Mouse (Mus musculus): Measurements from ENCODE around the gene Pde1a. TPM values are rescaled to one million over a fixed set of nuclear protein-coding genes. Genes with fewer than 3 reads are reported as not detected.

Pde1a gene
- polyA plus RNA-seq, 1 experiment from 2014 or later: 10.1 TPM

DNA sequence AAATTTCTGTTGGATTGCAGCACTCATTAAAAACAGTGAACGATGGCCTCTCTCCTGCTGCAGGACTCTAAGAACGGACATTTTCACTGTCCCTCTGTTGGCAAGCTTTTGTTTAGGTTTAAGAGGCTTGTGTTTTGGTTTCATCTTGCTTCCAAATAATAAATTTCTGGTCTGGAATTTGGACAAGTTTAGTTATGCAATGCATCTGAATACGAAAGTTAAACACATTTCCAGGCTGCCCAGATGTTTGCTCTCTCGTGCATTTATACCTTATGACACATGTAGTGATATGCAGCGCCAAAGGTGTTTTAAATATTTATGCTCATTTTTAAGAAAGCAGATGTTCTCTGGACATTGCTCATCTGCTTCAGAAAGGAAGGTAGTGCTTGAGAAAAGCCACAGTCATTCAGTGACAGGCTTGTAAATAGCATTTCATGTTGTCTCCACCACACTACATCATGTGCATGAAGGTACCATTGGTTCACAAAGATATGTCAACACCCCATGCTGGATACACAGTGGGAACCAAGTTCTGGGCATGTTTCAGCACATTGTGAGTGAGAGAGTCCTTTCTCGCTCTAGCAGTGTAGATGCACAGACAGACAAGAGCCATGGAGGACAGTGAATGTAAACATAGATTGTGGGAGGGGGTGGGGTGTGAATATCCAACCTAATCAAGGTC, 171.5 kb downstream of the Pde1a start:
- WGBS: 86% methylated on average over 6 of the region's 6 CpGs
- no peaks in the 10 kb centered on the region for H3K9me3 ChIP-seq (replicated peaks; ENCODE audit: control insufficient read depth, low read length, poor library complexity, severe bottlenecking)
- no peak overlapping the region for H3K4me3 ChIP-seq (ENCODE audit: low read depth, low read length)
- H3K4me2 ChIP-seq (ENCODE audit: low read length): no peak overlapping the region
- no peak overlapping the region for H3K27ac ChIP-seq (ENCODE audit: low read length)
- no peak for ATAC-seq
- no peaks in the 10 kb centered on the region for H3K4me1 ChIP-seq (ENCODE audit: control insufficient read depth, insufficient read depth, low read length)
- no peak overlapping the region for H3K9ac ChIP-seq (ENCODE audit: low read depth, low read length)
- H3K27me3 ChIP-seq (ENCODE audit: control insufficient read depth, insufficient read depth, low read depth, low read length): no peaks in the 10 kb centered on the region
- no peaks in the 10 kb centered on the region for H3K36me3 ChIP-seq (ENCODE audit: control insufficient read depth, insufficient read depth, low read length)

DNA sequence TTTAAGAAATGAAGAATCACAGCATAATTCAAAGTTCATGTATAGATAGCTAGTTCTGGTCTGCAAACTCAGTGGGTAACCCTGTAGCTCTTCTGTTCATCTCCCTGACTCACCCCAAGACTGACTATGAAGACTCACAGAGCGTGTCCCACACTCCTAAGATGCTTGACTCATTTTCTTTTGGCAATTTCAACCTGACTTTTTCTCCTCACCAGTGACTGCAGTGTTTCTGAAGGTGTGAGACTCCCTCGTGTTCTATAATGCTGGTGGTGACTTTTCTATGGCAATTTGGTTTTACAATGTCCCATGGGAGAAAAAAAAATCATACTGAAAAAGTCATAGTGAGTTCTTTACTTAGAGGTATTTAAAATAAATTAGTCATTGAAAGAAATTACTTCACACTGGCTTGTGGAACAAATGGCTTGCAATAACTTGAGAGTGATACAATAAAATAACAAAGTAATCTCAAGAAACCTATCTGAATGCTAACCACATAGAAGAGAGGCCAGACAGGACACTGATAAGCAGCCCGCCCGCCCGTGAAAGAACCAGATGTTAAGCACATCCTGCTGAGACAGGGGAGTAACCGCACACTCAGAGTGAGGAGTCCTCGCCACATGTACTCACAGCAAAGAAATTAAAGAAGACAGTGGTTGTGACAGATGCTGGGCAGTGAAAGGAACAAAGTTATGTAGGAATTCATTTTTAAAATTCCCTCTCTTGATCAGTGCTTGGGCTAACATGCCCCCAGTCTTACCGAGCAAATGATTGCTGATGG, 183.2 kb downstream of the Pde1a start:
- H3K27me3 ChIP-seq (ENCODE audit: control insufficient read depth, insufficient read depth, low read depth, low read length): no peaks in the 10 kb centered on the region
- no peaks in the 10 kb centered on the region for H3K4me1 ChIP-seq (ENCODE audit: control insufficient read depth, insufficient read depth, low read length)
- no peak overlapping the region for H3K27ac ChIP-seq (ENCODE audit: low read length)
- no peak overlapping the region for H3K4me2 ChIP-seq (ENCODE audit: low read length)
- no peak overlapping the region for H3K9ac ChIP-seq (ENCODE audit: low read depth, low read length)
- no peak for ATAC-seq
- H3K4me3 ChIP-seq (ENCODE audit: low read depth, low read length): no peak overlapping the region
- WGBS: 71% methylated on average over 8 of the region's 8 CpGs
- H3K36me3 ChIP-seq (ENCODE audit: control insufficient read depth, insufficient read depth, low read length): no peaks in the 10 kb centered on the region
- H3K9me3 ChIP-seq (replicated peaks; ENCODE audit: control insufficient read depth, low read length, poor library complexity, severe bottlenecking): no peaks in the 10 kb centered on the region

DNA sequence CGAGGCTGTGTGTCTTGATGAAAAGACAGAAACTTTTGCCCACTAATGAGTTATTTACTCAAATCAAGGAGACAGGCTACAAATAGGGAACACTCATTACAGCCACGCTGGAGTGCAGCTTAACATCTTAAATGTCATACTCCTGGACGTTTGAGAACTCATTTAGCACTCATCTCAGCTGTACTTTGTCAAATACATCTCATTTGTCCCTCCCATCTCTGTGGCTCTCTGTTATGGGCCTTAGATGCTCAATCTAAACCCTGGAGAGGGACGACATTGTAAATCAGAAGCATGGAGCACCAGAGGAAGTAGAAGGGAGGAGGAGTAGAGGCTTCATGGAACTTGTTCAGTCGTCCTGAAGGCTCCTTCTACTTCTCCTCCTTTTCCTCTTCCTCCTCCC, 194.6 kb downstream of the Pde1a start:
- H3K4me3 ChIP-seq (ENCODE audit: low read depth, low read length): no peak overlapping the region
- no peaks in the 10 kb centered on the region for H3K27me3 ChIP-seq (ENCODE audit: control insufficient read depth, insufficient read depth, low read depth, low read length)
- H3K9ac ChIP-seq (ENCODE audit: low read depth, low read length): no peak overlapping the region
- ATAC-seq: no peak
- no peaks in the 10 kb centered on the region for H3K36me3 ChIP-seq (ENCODE audit: control insufficient read depth, insufficient read depth, low read length)
- no peaks in the 10 kb centered on the region for H3K9me3 ChIP-seq (replicated peaks; ENCODE audit: control insufficient read depth, low read length, poor library complexity, severe bottlenecking)
- H3K4me2 ChIP-seq (ENCODE audit: low read length): no peak overlapping the region
- WGBS: 57% methylated on average over 5 of the region's 5 CpGs
- H3K4me1 ChIP-seq (ENCODE audit: control insufficient read depth, insufficient read depth, low read length): no peaks in the 10 kb centered on the region
- H3K27ac ChIP-seq (ENCODE audit: low read length): no peak overlapping the region

- H3K36me3 ChIP-seq (ENCODE audit: control insufficient read depth, insufficient read depth, low read length): no peaks in the 10 kb centered on the region
Measured at GRCm38 (mm10) chr2:79922356-79922755, 206.9 kb downstream of the Pde1a start.

GRCm38 (mm10) chr2:79921375-79921774, 207.9 kb downstream of the Pde1a start:
- Histone ChIP-seq H3K4me1 (ENCODE audit: control insufficient read depth, insufficient read depth, low read length) (no peaks in the 10 kb centered on the region), H3K9ac (ENCODE audit: low read depth, low read length) (no peak overlapping the region), H3K27me3 (ENCODE audit: control insufficient read depth, insufficient read depth, low read depth, low read length) (no peaks in the 10 kb centered on the region), H3K9me3 (replicated peaks; ENCODE audit: control insufficient read depth, low read length, poor library complexity, severe bottlenecking) (no peaks in the 10 kb centered on the region), H3K27ac (ENCODE audit: low read length) (no peak overlapping the region), H3K4me3 (ENCODE audit: low read depth, low read length) (no peak overlapping the region), H3K36me3 (ENCODE audit: control insufficient read depth, insufficient read depth, low read length) (no peaks in the 10 kb centered on the region), H3K4me2 (ENCODE audit: low read length) (no peak overlapping the region)
- 90% methylated on average over 4 of the region's 4 CpGs for WGBS
- no peak for ATAC-seq

More at GRCm38 (mm10) chr2:79922356-79922755, 206.9 kb downstream of the Pde1a start:
- H3K4me3 ChIP-seq (ENCODE audit: low read depth, low read length): no peak overlapping the region
- no peak overlapping the region for H3K4me2 ChIP-seq (ENCODE audit: low read length)
- no peaks in the 10 kb centered on the region for H3K27me3 ChIP-seq (ENCODE audit: control insufficient read depth, insufficient read depth, low read depth, low read length)
- H3K4me1 ChIP-seq (ENCODE audit: control insufficient read depth, insufficient read depth, low read length): no peaks in the 10 kb centered on the region
- ATAC-seq: no peak
- no peak overlapping the region for H3K9ac ChIP-seq (ENCODE audit: low read depth, low read length)
- H3K27ac ChIP-seq (ENCODE audit: low read length): no peak overlapping the region
- no peaks in the 10 kb centered on the region for H3K9me3 ChIP-seq (replicated peaks; ENCODE audit: control insufficient read depth, low read length, poor library complexity, severe bottlenecking)

DNA sequence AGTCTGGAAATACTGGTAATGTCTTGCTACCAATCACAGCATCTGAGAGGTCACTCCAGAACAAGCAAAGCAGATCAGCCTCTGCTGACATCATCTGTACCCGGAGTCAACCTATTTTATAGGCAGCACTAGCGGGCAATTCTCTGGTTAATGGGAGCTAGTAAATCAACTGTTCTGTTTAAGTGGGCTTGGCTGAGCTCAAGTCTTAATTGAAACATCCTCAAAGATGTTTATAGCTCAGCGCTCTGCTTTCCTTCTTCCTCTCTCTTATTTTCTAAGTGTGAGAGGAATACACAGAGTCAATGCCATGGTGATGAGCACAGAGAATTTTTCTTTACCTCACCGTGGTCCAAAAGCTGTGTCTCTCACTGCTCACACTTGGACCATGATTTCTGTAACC, 208.8 kb downstream of the Pde1a start:
- H3K9ac ChIP-seq (ENCODE audit: low read depth, low read length): no peak overlapping the region
- H3K36me3 ChIP-seq (ENCODE audit: control insufficient read depth, insufficient read depth, low read length): no peaks in the 10 kb centered on the region
- no peak overlapping the region for H3K4me2 ChIP-seq (ENCODE audit: low read length)
- no peaks in the 10 kb centered on the region for H3K4me1 ChIP-seq (ENCODE audit: control insufficient read depth, insufficient read depth, low read length)
- H3K27me3 ChIP-seq (ENCODE audit: control insufficient read depth, insufficient read depth, low read depth, low read length): no peaks in the 10 kb centered on the region
- 90% methylated on average over 4 of the region's 4 CpGs for WGBS
- no peak overlapping the region for H3K4me3 ChIP-seq (ENCODE audit: low read depth, low read length)
- no peak for ATAC-seq
- no peaks in the 10 kb centered on the region for H3K9me3 ChIP-seq (replicated peaks; ENCODE audit: control insufficient read depth, low read length, poor library complexity, severe bottlenecking)
- H3K27ac ChIP-seq (ENCODE audit: low read length): no peak overlapping the region

DNA sequence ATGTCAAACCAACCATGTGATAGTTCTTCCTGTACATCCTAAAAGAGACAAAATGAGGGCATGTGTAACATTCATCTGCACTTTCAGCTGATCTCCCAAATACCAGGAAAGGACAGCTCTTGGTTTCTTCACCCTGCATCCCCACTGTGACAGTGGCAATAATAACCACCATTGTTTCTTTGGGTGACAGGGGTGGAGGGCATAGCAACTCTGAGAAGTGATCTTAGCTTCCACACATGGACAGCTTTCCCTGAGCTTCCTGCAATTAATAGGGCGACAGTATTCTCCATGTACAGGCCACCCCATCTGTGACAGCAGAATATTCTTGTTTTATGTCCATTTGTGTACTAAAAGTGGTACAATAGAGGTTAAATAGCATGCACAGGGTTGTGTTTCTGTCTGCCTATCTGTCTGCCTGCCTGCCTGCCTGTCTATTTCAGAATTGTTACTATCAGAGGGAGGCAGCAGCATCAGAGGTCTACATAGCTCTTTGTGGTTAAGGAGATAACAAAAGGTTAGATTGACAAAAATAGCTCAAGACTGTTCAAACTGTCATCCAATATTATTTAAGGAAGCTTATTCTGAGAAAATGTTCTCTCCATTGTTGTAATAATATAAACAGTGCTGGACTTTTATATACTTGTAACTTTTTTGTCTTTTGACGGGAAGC, 227.3 kb downstream of the Pde1a start:
- Histone ChIP-seq H3K4me2 (ENCODE audit: low read length) (no peak overlapping the region), H3K4me1 (ENCODE audit: control insufficient read depth, insufficient read depth, low read length) (no peaks in the 10 kb centered on the region), H3K27ac (ENCODE audit: low read length) (no peak overlapping the region), H3K4me3 (ENCODE audit: low read depth, low read length) (no peak overlapping the region), H3K36me3 (ENCODE audit: control insufficient read depth, insufficient read depth, low read length) (no peaks in the 10 kb centered on the region), H3K27me3 (ENCODE audit: control insufficient read depth, insufficient read depth, low read depth, low read length) (no peaks in the 10 kb centered on the region), H3K9me3 (replicated peaks; ENCODE audit: control insufficient read depth, low read length, poor library complexity, severe bottlenecking) (no peaks in the 10 kb centered on the region), H3K9ac (ENCODE audit: low read depth, low read length) (no peak overlapping the region)
- WGBS: 84% methylated on average over 2 of the region's 2 CpGs
- ATAC-seq: no peak

GRCm38 (mm10) chr2:79898522-79898921, 230.7 kb downstream of the Pde1a start:
- 57% methylated on average over 3 of the region's 3 CpGs for WGBS
- no peaks in the 10 kb centered on the region for H3K36me3 ChIP-seq (ENCODE audit: control insufficient read depth, insufficient read depth, low read length)
- H3K27me3 ChIP-seq (ENCODE audit: control insufficient read depth, insufficient read depth, low read depth, low read length): no peaks in the 10 kb centered on the region
- no peak overlapping the region for H3K4me3 ChIP-seq (ENCODE audit: low read depth, low read length)
- H3K4me2 ChIP-seq (ENCODE audit: low read length): no peak overlapping the region
- no peak overlapping the region for H3K9ac ChIP-seq (ENCODE audit: low read depth, low read length)
- H3K27ac ChIP-seq (ENCODE audit: low read length): no peak overlapping the region
- H3K4me1 ChIP-seq (ENCODE audit: control insufficient read depth, insufficient read depth, low read length): no peaks in the 10 kb centered on the region
- ATAC-seq: no peak
- H3K9me3 ChIP-seq (replicated peaks; ENCODE audit: control insufficient read depth, low read length, poor library complexity, severe bottlenecking): no peaks in the 10 kb centered on the region

DNA sequence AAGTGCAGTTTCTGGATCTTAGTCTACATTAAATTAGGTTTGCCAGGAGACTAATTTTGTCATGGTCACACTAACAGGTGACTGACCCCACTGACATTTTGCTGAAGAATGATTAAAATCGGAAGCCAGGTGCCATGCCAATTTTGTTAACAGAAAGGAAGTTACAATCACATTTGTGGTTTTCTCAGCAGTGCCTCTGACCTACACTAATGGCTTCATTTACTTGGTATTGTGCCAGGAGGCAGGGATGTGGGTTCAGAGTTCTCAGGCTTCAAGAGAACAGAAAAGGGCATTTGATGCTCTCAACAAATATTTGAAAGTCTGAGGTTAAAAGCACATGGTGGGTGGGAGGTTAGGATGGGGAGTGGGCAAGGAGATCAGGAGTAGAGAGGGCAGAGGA, 236.4 kb downstream of the Pde1a start:
- Histone ChIP-seq H3K4me2 (ENCODE audit: low read length) (no peak overlapping the region), H3K27me3 (ENCODE audit: control insufficient read depth, insufficient read depth, low read depth, low read length) (no peaks in the 10 kb centered on the region)

More for the DNA sequence above, 236.4 kb downstream of the Pde1a start:
- H3K9me3 ChIP-seq (replicated peaks; ENCODE audit: control insufficient read depth, low read length, poor library complexity, severe bottlenecking): no peaks in the 10 kb centered on the region
- no peaks in the 10 kb centered on the region for H3K4me1 ChIP-seq (ENCODE audit: control insufficient read depth, insufficient read depth, low read length)
- WGBS: 83% methylated on average over 1 of the region's 1 CpGs
- ATAC-seq: no peak
- no peak overlapping the region for H3K9ac ChIP-seq (ENCODE audit: low read depth, low read length)
- H3K27ac ChIP-seq (ENCODE audit: low read length): no peak overlapping the region
- H3K36me3 ChIP-seq (ENCODE audit: control insufficient read depth, insufficient read depth, low read length): no peaks in the 10 kb centered on the region
- no peak overlapping the region for H3K4me3 ChIP-seq (ENCODE audit: low read depth, low read length)
